Mouse (Mus musculus): ENCODE results near the gene Gba2.
"Not testable (repeated sequence)": the region's sequence is repeated elsewhere in the genome, so short reads cannot be mapped to it uniquely, and the experiment has no call there.

Gene Gba2

GRCm38 (mm10) chr4:43553891-43554290 is 24.8 kb downstream of the Gba2 start:
- DNase-seq (ENCODE audit: low read depth, low spot score): no peak

- no peak for DNase-seq (ENCODE audit: low read depth, low spot score)
Observed at GRCm38 (mm10) chr4:43552437-43552836, 26.2 kb downstream of the Gba2 start.

GRCm38 (mm10) chr4:43551854-43552253 is 26.8 kb downstream of the Gba2 start:
- not testable (repeated sequence) for DNase-seq (ENCODE audit: low read depth, low spot score)

- no peak for DNase-seq (ENCODE audit: low read depth, low spot score)
Observed at GRCm38 (mm10) chr4:43549055-43549454, 29.6 kb downstream of the Gba2 start.

- no peak for DNase-seq (ENCODE audit: low read depth, low spot score)
Observed at GRCm38 (mm10) chr4:43547160-43547559, 31.5 kb downstream of the Gba2 start.

DNA sequence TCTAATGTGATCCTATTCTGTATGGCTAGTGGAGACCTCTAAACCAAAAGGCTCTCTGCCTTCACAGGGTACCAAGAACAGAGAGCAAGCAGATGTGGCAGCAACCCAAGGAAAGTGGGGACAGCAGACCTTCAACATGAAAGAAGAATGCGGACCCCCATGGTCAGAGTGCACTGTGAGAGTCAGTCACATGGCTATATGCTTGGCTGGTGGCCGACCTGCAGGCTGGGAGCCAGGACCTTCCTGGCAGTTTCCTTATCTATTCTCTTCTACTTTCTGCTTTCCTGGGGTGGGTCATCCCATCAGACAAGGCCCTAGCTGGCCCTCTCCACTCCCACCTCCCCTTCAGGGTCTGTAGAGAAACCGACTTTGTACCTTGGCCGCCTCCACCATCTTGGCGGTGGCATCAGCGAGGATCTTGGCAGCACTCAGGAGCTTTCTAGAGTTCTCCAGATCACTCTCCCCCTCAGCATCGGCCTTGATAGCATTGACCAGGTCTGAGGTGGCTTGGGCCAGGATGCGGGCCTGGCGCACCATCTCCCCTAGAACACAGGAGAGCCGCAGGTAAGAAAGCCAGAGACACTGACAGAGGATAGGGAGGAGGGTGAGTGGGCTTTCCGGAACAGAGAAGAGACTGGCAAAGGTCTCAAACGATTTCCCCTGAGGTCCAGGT is 32.2 kb downstream of the Gba2 start:
- no peak for DNase-seq (ENCODE audit: low read depth, low spot score)

DNA sequence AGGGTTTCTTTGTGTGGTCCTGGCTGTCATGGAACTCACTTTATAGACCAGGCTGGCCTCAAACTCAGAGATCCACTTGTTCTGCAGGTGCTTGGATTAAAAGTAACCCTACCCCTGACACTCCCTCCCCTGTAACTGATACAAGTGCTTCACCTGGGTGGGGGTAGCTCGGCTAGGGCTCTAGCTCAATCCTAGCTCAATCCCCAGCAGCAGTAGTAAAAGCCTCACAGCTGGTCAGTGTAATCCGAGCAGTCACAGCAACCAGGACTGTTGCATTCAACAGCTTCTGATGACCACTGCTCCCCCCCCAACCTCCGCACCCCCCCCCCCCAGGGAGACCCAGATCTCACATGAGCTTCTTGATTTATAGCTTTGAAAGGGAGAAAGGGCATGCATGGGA is 36.6 kb downstream of the Gba2 start:
- no peak for DNase-seq (ENCODE audit: low read depth, low spot score)

DNA sequence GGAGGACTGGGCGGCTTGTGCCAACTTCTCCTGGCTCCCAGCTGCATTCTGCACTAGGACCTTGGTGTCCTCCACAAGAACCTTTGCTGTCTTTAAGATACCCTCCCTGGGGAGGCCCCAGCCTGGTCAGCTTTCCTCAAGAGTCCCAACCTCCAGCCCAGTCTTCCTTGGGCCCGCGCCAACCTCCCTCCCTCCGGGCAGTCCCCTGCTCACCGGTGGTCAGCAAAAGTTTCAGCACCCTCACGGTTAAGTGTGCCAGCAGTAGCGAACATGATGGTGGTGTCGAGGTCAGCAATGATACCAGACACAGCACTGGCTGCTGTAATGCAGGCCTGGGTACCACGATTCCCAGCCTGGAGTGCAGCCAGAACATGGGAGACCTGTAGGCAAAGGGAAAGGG is 42.6 kb downstream of the Gba2 start:
- DNase-seq (ENCODE audit: low read depth, low spot score): no peak

- no peak for DNase-seq (ENCODE audit: low read depth, low spot score)
Observed at GRCm38 (mm10) chr4:43535628-43536027, 43.0 kb downstream of the Gba2 start.

DNA sequence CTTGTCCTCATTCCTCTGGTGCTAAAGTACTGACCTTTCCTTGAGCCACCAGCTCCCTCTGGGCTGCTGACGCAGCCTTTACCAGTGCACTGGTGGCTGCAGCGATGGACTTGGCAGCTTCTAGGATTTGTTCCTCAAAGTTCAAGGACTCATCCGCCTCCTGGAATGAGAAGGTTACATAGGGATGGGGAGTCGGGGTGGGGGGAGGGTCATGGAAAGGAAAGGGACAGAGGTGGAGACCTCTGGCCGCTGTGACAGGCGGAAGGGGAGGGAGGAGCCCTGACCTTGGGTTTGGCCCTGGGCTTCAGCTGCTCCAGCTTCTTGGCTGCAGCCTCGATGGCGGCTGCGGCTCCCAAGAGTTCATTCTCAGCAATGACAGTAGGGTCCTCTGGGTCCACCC is 45.4 kb downstream of the Gba2 start:
- no peak for DNase-seq (ENCODE audit: low read depth, low spot score)

DNA sequence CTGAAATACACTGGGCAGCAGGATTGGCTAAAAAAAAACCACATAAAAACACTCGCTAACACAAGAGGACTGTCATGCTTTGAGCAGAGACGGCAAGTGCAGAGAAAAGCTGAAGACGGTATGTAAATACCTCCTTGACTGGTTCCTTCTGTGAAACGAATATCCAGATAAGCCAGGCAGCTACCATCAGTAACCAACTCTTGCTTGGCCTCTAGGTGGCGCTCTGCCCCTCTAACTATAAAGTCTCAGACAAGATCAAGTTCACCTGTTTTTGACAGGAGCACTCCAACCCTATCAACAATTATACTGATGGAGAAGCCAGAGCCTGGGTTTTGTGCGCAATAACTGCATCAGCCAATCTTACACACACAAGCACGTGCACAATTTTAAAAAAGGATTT is 48.1 kb downstream of the Gba2 start:
- DNase-seq (ENCODE audit: low read depth, low spot score): peak; percentile 81

DNA sequence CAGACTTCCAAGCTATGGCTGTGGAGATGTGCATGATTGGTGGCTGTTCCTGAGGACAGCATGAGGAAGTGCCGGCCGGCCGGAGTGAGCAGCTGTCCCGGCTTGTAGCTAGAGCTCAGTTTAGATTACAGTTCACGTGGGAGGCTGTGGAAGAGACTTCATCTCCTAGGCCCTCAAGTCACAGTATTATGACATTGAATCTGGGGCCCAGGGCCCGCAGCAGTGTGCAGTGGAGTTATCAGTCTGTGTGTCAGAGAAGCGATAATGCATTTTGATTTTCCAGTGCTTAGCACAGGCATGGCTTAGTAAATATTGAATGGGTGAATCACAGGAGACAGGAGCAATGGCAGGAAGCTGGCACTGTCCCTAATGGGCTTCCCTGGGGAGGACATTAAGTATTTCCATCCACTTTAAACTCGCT is 48.6 kb downstream of the Gba2 start:
- no peak for DNase-seq (ENCODE audit: low read depth, low spot score)

- DNase-seq (ENCODE audit: low read depth, low spot score): peak; percentile 37
Observed at GRCm38 (mm10) chr4:43528487-43528886, 50.2 kb downstream of the Gba2 start.

GRCm38 (mm10) chr4:43527880-43528279 is 50.8 kb downstream of the Gba2 start:
- peak; percentile 59 for DNase-seq (ENCODE audit: low read depth, low spot score)

DNA sequence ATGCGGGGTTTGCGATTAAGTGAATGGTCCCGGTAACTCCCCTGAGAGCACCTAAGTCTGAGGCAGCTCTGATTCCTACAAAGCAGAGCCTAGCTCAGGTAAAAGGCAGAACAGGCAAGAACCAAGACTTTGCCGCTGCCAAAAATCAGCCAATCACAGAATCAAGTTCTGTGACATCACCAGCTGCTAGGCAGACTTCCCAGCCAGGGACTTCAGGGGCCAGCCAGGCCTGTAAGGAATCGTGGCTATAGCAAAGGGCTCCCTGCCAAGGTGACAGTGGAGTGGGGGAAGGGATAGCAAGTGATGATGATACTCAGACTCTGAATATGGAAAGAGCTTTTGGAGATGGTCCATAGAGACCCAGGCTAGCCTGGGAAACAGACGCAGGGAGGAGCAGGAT is 58.7 kb downstream of the Gba2 start:
- peak; percentile 76 for DNase-seq (ENCODE audit: low read depth, low spot score)

- DNase-seq (ENCODE audit: low read depth, low spot score): no peak
Observed at GRCm38 (mm10) chr4:43519551-43519950, 59.1 kb downstream of the Gba2 start.

All from A20 (cell line).